Mouse (Mus musculus) MEL (cell line): ENCODE results near the gene Stx1a. TPM values are rescaled to one million over a fixed set of nuclear protein-coding genes. Genes with fewer than 3 reads are reported as not detected.

Experiments used
- DNase-seq: peaks from one replicate; pipeline ENCODE4 v3.0.0; 2011; ENCODE audit warnings: low read depth, low spot score
- H3K27ac ChIP-seq: 2 replicates; pipeline ENCODE4 v1.5.1; 2012; ENCODE audit warnings: low read depth, mild to moderate bottlenecking, control low read depth, low read length, moderate library complexity; ENCODE audit not compliant: control insufficient read depth
- H3K27me3 ChIP-seq, 2 experiments: fragments of 150-350 bp in 1 of 2; sonication (generic) in 1 of 2; 2 replicates each; pipeline ENCODE4 v1.6.1; 2012; ENCODE audit warnings: low read length in 2 of 2, mild to moderate bottlenecking in 2 of 2, improper control_type of control experiment in 1 of 2, moderate library complexity in 1 of 2; ENCODE audit not compliant: insufficient read depth in 2 of 2, control insufficient read depth in 1 of 2
- H3K36me3 ChIP-seq, 2 experiments: 2 replicates each; pipeline ENCODE4 v1.6.1; 2012 to 2014; ENCODE audit warnings: low read length in 2 of 2, improper control_type of control experiment in 1 of 2, inconsistent platforms in 1 of 2, mild to moderate bottlenecking in 1 of 2; ENCODE audit not compliant: insufficient read depth in 2 of 2, control insufficient read depth in 1 of 2
- H3K4me1 ChIP-seq, 2 experiments: fragments of 150-350 bp in 1 of 2; sonication (generic) in 1 of 2; 2 replicates each; pipeline ENCODE4 v1.6.1; 2012; ENCODE audit warnings: low read length in 2 of 2, improper control_type of control experiment in 1 of 2, mild to moderate bottlenecking in 1 of 2; ENCODE audit not compliant: insufficient read depth in 2 of 2, control insufficient read depth in 1 of 2
- H3K4me3 ChIP-seq, 2 experiments: fragments of 150-350 bp in 1 of 2; sonication (generic) in 1 of 2; 2 replicates each; pipeline ENCODE4 v1.5.1; 2012; ENCODE audit warnings: low read depth in 2 of 2, low read length in 2 of 2, mild to moderate bottlenecking in 2 of 2, moderate library complexity in 2 of 2, control low read depth in 1 of 2, improper control_type of control experiment in 1 of 2; ENCODE audit not compliant: control insufficient read depth in 1 of 2, insufficient read depth in 1 of 2
- H3K79me2 ChIP-seq: 2 replicates; pipeline ENCODE4 v1.6.1; 2012; ENCODE audit warnings: mild to moderate bottlenecking, low read length, moderate library complexity; ENCODE audit not compliant: control insufficient read depth, poor library complexity, insufficient read depth
- H3K9ac ChIP-seq: 2 replicates; pipeline ENCODE4 v1.6.1; 2012; ENCODE audit warnings: low read depth, mild to moderate bottlenecking, control low read depth, low read length, moderate library complexity; ENCODE audit not compliant: control insufficient read depth, poor library complexity, severe bottlenecking
- H3K9me3 ChIP-seq: fragments of 150-350 bp; sonication (generic); replicated peaks from 2 replicates; pipeline ENCODE4 v1.6.1; 2012; ENCODE audit warnings: mild to moderate bottlenecking, low read length, improper control_type of control experiment, moderate library complexity; ENCODE audit not compliant: insufficient read depth
- CHD1 ChIP-seq: IDR thresholded peaks from 2 replicates; pipeline ENCODE4 v1.6.1; 2012; ENCODE audit warnings: low read depth, mild to moderate bottlenecking, inconsistent platforms, low read length, improper control_type of control experiment
- E2F4 ChIP-seq: IDR thresholded peaks from 2 replicates; pipeline ENCODE4 v1.6.1; 2011; ENCODE audit warnings: low read depth, low read length, improper control_type of control experiment, borderline replicate concordance
- ELF1 ChIP-seq: IDR thresholded peaks from 2 replicates; pipeline ENCODE4 v1.6.1; 2014; ENCODE audit warnings: low read depth, mild to moderate bottlenecking, inconsistent platforms, low read length, improper control_type of control experiment, moderate library complexity
- EP300 ChIP-seq, 2 experiments: IDR thresholded peaks; 2 replicates each; pipeline ENCODE4 v1.6.1; 2011; ENCODE audit warnings: improper control_type of control experiment in 2 of 2, low read length in 2 of 2, low read depth in 1 of 2, mild to moderate bottlenecking in 1 of 2
- ETS1 ChIP-seq: IDR thresholded peaks from 2 replicates; pipeline ENCODE4 v1.6.1; 2012; ENCODE audit warnings: low read depth, mild to moderate bottlenecking, inconsistent platforms, low read length, improper control_type of control experiment, moderate library complexity
- GATA1 ChIP-seq: IDR thresholded peaks from 2 replicates; pipeline ENCODE4 v1.6.1; 2011; ENCODE audit warnings: low read depth, low read length, improper control_type of control experiment
- JUND ChIP-seq: IDR thresholded peaks from 2 replicates; pipeline ENCODE4 v1.6.1; 2011; ENCODE audit warnings: low read depth, mild to moderate bottlenecking, improper control_type of control experiment, low read length
- MAFK ChIP-seq: IDR thresholded peaks from 2 replicates; pipeline ENCODE4 v1.6.1; 2011; ENCODE audit warnings: low read depth, mild to moderate bottlenecking, low read length, improper control_type of control experiment, borderline replicate concordance
- MAZ ChIP-seq: IDR thresholded peaks from 2 replicates; pipeline ENCODE4 v1.6.1; 2012; ENCODE audit warnings: low read depth, mild to moderate bottlenecking, inconsistent platforms, low read length, improper control_type of control experiment
- MYC ChIP-seq: IDR thresholded peaks from 2 replicates; pipeline ENCODE4 v1.6.1; 2011; ENCODE audit warnings: low read depth, mild to moderate bottlenecking, low read length, improper control_type of control experiment, moderate library complexity
- NRF1 ChIP-seq: IDR thresholded peaks from 2 replicates; pipeline ENCODE4 v1.6.1; 2014; ENCODE audit warnings: low read depth, mild to moderate bottlenecking, inconsistent platforms, low read length, improper control_type of control experiment, moderate library complexity; ENCODE audit not compliant: poor library complexity, insufficient read depth, severe bottlenecking
- POLR2A ChIP-seq, 2 experiments: IDR thresholded peaks; 2 replicates each; pipeline ENCODE4 v1.6.1; 2011 to 2012; ENCODE audit warnings: low read length in 2 of 2, mild to moderate bottlenecking in 2 of 2, control low read depth in 1 of 2, improper control_type of control experiment in 1 of 2, low read depth in 1 of 2, moderate library complexity in 1 of 2; ENCODE audit not compliant: control insufficient read depth in 1 of 2, insufficient read depth in 1 of 2, poor library complexity in 1 of 2
- POLR2AphosphoS2 ChIP-seq: IDR thresholded peaks from 2 replicates; pipeline ENCODE4 v1.6.1; 2011; ENCODE audit warnings: low read length, improper control_type of control experiment
- POLR2AphosphoS5 ChIP-seq: IDR thresholded peaks from 2 replicates; pipeline ENCODE4 v1.6.1; 2012; ENCODE audit warnings: low read depth, borderline replicate concordance, mild to moderate bottlenecking, inconsistent platforms, low read length, moderate library complexity, mixed read lengths
- RAD21 ChIP-seq: IDR thresholded peaks from 2 replicates; pipeline ENCODE4 v1.6.1; 2011; ENCODE audit warnings: mild to moderate bottlenecking, low read depth, low read length, improper control_type of control experiment
- RCOR1 ChIP-seq: IDR thresholded peaks from 2 replicates; pipeline ENCODE4 v1.6.1; 2012; ENCODE audit warnings: low read depth, mild to moderate bottlenecking, inconsistent platforms, low read length, improper control_type of control experiment
- SIN3A ChIP-seq: IDR thresholded peaks from 2 replicates; pipeline ENCODE4 v1.6.1; 2012; ENCODE audit warnings: low read length, improper control_type of control experiment, inconsistent platforms
- TAL1 ChIP-seq: IDR thresholded peaks from 2 replicates; pipeline ENCODE4 v1.6.1; 2012; ENCODE audit warnings: mild to moderate bottlenecking, inconsistent platforms, low read length, moderate library complexity, mixed read lengths
- TBP ChIP-seq: IDR thresholded peaks from 2 replicates; pipeline ENCODE4 v1.8.0; 2011; ENCODE audit warnings: low read depth, low read length, improper control_type of control experiment
- UBTF ChIP-seq: IDR thresholded peaks from 2 replicates; pipeline ENCODE4 v1.6.1; 2012; ENCODE audit warnings: low read depth, mild to moderate bottlenecking, inconsistent platforms, low read length, improper control_type of control experiment, moderate library complexity, borderline replicate concordance; ENCODE audit not compliant: insufficient read depth
- USF1 ChIP-seq: IDR thresholded peaks from 2 replicates; pipeline ENCODE4 v1.6.1; 2014; ENCODE audit warnings: low read depth, mild to moderate bottlenecking, inconsistent platforms, low read length, improper control_type of control experiment, moderate library complexity
- USF2 ChIP-seq, 2 experiments: IDR thresholded peaks; 2 replicates each; pipeline ENCODE4 v1.6.1; 2011 to 2012; ENCODE audit warnings: improper control_type of control experiment in 2 of 2, low read length in 2 of 2, borderline replicate concordance in 1 of 2, inconsistent platforms in 1 of 2, low read depth in 1 of 2, mild to moderate bottlenecking in 1 of 2; ENCODE audit not compliant: insufficient read depth in 1 of 2
- ZKSCAN1 ChIP-seq: IDR thresholded peaks from 2 replicates; pipeline ENCODE4 v1.6.1; 2012; ENCODE audit warnings: low read depth, mild to moderate bottlenecking, inconsistent platforms, low read length, improper control_type of control experiment, moderate library complexity
- ZMIZ1 ChIP-seq: IDR thresholded peaks from 2 replicates; pipeline ENCODE4 v1.6.1; 2012; ENCODE audit warnings: low read depth, mild to moderate bottlenecking, inconsistent platforms, low read length, improper control_type of control experiment, moderate library complexity
- ZNF384 ChIP-seq: IDR thresholded peaks from 2 replicates; pipeline ENCODE4 v1.6.1; 2012; ENCODE audit warnings: low read depth, mild to moderate bottlenecking, inconsistent platforms, low read length, improper control_type of control experiment
- polyA plus RNA-seq, 2 experiments: library from polyadenylated mRNA; stranded (reverse) in 1 of 2; unstranded in 1 of 2; fragments of >175 nt in 1 of 2; fragments of >200 nt in 1 of 2; gene quantifications; 2 replicates each; pipeline versions ENCODE4 v1.2.1 to v1.2.4; 2012; ENCODE audit warnings: low replicate concordance in 2 of 2, low read depth in 1 of 2; ENCODE audit not compliant: insufficient read length in 2 of 2, insufficient read depth in 1 of 2, missing spikeins in 1 of 2
- total RNA-seq: library from RNA; depleted of rRNA; stranded (reverse); fragments of 300-350 nt; gene quantifications from 2 replicates; pipeline ENCODE4 v1.2.3, GENCODE M21; 2012

Stx1a gene
- total and polyA plus RNA-seq, 3 experiments = 3.3 to 6.0 TPM; not detected in 1

DNA sequence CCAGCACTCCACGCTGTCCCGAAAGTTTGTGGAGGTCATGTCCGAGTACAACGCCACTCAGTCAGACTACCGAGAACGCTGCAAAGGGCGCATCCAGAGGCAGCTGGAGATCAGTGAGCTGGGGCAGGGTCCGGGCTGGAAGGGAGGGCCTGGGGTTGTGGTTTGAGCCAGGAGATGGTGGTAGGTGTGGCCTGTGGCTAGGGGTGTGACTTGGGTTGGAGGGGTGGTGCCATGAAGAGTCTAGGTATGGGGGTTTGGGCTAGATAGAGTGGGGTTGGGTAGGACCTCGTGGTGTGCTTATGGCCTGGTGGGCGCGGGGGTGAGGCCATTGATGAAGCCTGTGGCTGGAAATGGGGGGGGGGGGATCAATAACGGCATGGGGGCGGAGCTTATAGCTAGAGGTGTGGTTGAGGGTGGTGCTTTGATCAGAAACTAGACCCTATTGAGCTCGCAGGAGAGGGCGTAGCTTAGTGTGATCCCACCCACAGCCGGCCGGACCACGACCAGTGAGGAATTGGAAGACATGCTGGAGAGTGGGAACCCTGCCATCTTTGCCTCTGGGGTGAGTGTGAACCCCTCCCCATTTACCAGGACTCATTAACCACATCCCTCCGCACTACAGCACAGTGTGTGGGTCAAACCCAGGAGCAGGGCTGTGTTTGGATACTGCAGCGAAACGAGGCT lies 19.0 kb downstream of the Stx1a start:
- no peaks in the 10 kb centered on the region for H3K4me1 ChIP-seq
- TF ChIP-seq E2F4 (no peak), ZMIZ1 (no peak), TAL1 (no peak), POLR2A (IDR thresholded peaks at IDR 0.05; ENCODE audit: control insufficient read depth in 1 of 2, insufficient read depth in 1 of 2, low read depth in 1 of 2, low read length in 2 of 2, poor library complexity in 1 of 2) (no peak), JUND (no peak)
- TF ChIP-seq, all 39 proteins: peak for 0
- no peak overlapping the region for H3K27ac ChIP-seq
- H3K27me3 ChIP-seq = no peaks in the 10 kb centered on the region
- H3K36me3 ChIP-seq = no peaks in the 10 kb centered on the region
- no peaks in the 10 kb centered on the region for H3K79me2 ChIP-seq
- no peaks in the 10 kb centered on the region for H3K9me3 ChIP-seq
- no peak overlapping the region for H3K4me3 ChIP-seq
- no peak for DNase-seq
- H3K9ac ChIP-seq = no peak overlapping the region

- Histone ChIP-seq H3K27me3 (no peaks in the 10 kb centered on the region), H3K79me2 (no peaks in the 10 kb centered on the region), H3K4me3 (no peak overlapping the region), H3K27ac (no peak overlapping the region), H3K4me1 (no peaks in the 10 kb centered on the region), H3K9ac (no peak overlapping the region), H3K9me3 (no peaks in the 10 kb centered on the region), H3K36me3 (no peaks in the 10 kb centered on the region)
- no peak for TF ChIP-seq RCOR1
- TF ChIP-seq CHD1 = no peak
- TF ChIP-seq MAFK = no peak
- no peak for TF ChIP-seq POLR2AphosphoS5
- no peak for TF ChIP-seq USF2 (IDR thresholded peaks at IDR 0.05; ENCODE audit: borderline replicate concordance in 1 of 2, insufficient read depth in 1 of 2, low read depth in 1 of 2, low read length in 2 of 2)
- no peak for TF ChIP-seq MYC
- no peak for TF ChIP-seq RAD21
- TF ChIP-seq ZKSCAN1 = no peak
- no peak for TF ChIP-seq POLR2AphosphoS2
- no peak for TF ChIP-seq ZNF384
- DNase-seq = no peak
Observed at GRCm38 (mm10) chr5:135044575-135044974, 21.3 kb downstream of the Stx1a start.

- H3K27me3 ChIP-seq = no peaks in the 10 kb centered on the region
- H3K4me1 ChIP-seq = no peaks in the 10 kb centered on the region
- no peak overlapping the region for H3K4me3 ChIP-seq
- H3K36me3 ChIP-seq = peaks cover 0 to 2% of the 10 kb centered on the region in 2 experiments; a peak in 1 of 4 replicates
- TF ChIP-seq USF2 (IDR thresholded peaks at IDR 0.05; ENCODE audit: borderline replicate concordance in 1 of 2, insufficient read depth in 1 of 2, low read depth in 1 of 2, low read length in 2 of 2) = no peak
- TF ChIP-seq ELF1 = no peak
- TF ChIP-seq MAZ = no peak
- no peak for TF ChIP-seq ETS1
- no peak for TF ChIP-seq POLR2AphosphoS5
- no peak for TF ChIP-seq UBTF
- no peak for TF ChIP-seq JUND
- no peak for TF ChIP-seq SIN3A
- no peak for TF ChIP-seq MYC
- TF ChIP-seq EP300 (IDR thresholded peaks at IDR 0.05; ENCODE audit: low read depth in 1 of 2, low read length in 2 of 2) = no peak
- no peak for TF ChIP-seq TBP
- TF ChIP-seq GATA1 = no peak
- TF ChIP-seq ZKSCAN1 = no peak
- no peak for TF ChIP-seq NRF1
- TF ChIP-seq USF1 = no peak
- H3K9ac ChIP-seq = no peak overlapping the region
- no peaks in the 10 kb centered on the region for H3K79me2 ChIP-seq
- H3K9me3 ChIP-seq = no peaks in the 10 kb centered on the region
- H3K27ac ChIP-seq = no peak overlapping the region
- no peak for DNase-seq
Observed at GRCm38 (mm10) chr5:135048539-135048938, 25.3 kb downstream of the Stx1a start.
